Mouse (Mus musculus) liver, adult 2 months (tissue): ENCODE results near the gene Slc44a4.
"Not testable (repeated sequence)": the region's sequence is repeated elsewhere in the genome, so short reads cannot be mapped to it uniquely, and the experiment has no call there.

Experiments used
- CTCF ChIP-seq: fragments of 200-500 bp; IDR thresholded peaks from 2 replicates; pipeline ENCODE4 v1.5.1; 2011; ENCODE audit warnings: low read depth, low read length, control low read depth
- POLR2A ChIP-seq: fragments of 200-500 bp; IDR thresholded peaks from 2 replicates; pipeline ENCODE4 v1.6.1; 2011; ENCODE audit warnings: low read length, control low read depth; ENCODE audit not compliant: insufficient read depth; ENCODE audit errors: extremely low read depth

DNA sequence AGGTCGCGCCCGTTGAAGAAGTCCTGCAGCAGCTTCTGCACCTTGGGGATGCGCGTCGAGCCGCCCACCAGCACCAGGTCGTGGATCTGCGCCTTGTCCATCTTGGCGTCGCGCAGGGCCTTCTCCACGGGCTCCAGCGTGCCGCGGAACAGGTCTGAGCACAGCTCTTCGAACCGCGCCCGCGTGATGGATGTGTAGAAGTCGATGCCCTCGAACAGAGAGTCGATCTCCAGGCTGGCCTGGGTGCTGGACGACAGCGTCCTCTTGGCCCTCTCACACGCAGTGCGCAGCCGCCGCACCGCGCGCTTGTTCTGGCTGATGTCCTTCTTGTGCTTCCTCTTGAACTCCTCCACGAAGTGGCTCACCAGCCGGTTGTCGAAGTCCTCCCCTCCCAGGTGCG is 56.6 kb downstream of the Slc44a4 start:
- not testable (repeated sequence) for TF ChIP-seq CTCF, POLR2A
